Mouse (Mus musculus): Measurements from ENCODE around the gene Lgals2. TPM values are rescaled to one million over a fixed set of nuclear protein-coding genes. Genes with fewer than 3 reads are reported as not detected.

The Lgals2 gene
- polyA plus RNA-seq, 1 experiment from 2014 or later = 210 TPM

DNA sequence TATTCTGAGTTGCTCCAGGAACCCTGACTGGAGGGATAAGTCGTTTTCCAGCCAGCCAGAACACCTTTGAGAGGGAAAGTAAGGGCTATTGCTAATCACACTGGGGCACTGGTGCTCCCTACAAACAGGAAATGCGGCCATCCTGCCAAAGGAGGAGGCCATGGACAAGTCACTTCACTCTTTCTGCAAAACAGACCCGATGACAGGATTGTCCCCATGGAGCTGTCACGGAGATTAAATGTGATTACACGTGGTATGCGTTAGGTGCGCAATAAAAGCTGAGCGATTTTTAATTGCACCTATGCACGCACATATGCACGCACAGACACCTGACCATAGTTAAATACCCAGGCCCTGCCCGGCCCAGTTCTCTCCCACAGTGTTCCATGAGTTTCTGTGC lies 14.6 kb downstream of the Lgals2 start:
- Histone ChIP-seq H3K4me3 (replicated peaks) (no peak overlapping the region), H3K4me2 (no peak overlapping the region), H3K9ac (no peak overlapping the region), H3K27ac (peak overlapping the region; percentile 79), H3K36me3 (no peaks in the 10 kb centered on the region), H3K27me3 (replicated peaks) (no peaks in the 10 kb centered on the region), H3K4me1 (peaks cover 50% of the 10 kb centered on the region), H3K9me3 (no peaks in the 10 kb centered on the region)
- 72% methylated on average over 11 of the region's 11 CpGs for WGBS
- no peak for ATAC-seq (ENCODE audit: insufficient read depth, low FRiP score, low read depth)

DNA sequence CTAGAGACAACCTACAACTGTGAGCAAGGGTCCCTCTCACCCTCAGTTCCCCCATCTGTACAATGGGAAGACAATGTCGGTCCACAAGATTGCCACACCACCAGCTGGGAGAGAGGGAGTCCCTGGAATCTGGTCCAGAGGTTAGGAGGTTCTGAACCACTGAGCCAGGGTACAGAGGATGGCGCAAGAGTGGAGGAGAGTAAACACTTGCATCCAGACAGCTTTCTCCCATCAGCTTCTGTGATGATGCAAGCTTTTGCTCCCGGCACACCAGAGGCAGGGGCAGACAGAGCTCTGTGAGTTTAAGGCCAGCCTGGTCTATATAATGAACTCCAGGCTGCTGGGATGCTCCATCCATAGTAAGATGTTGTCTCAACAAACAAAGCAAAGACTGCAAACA lies 15.1 kb downstream of the Lgals2 start:
- H3K4me2 ChIP-seq = no peak overlapping the region
- H3K36me3 ChIP-seq = no peaks in the 10 kb centered on the region
- no peak overlapping the region for H3K9ac ChIP-seq
- H3K4me1 ChIP-seq = peaks cover 50% of the 10 kb centered on the region
- H3K9me3 ChIP-seq = no peaks in the 10 kb centered on the region
- peak overlapping the region; percentile 79 for H3K27ac ChIP-seq
- H3K27me3 ChIP-seq (replicated peaks) = no peaks in the 10 kb centered on the region
- WGBS = 42% methylated on average over 3 of the region's 3 CpGs
- no peak for ATAC-seq (ENCODE audit: insufficient read depth, low FRiP score, low read depth)
- no peak overlapping the region for H3K4me3 ChIP-seq (replicated peaks)

GRCm38 (mm10) chr15:78839744-78840143 lies 15.6 kb downstream of the Lgals2 start:
- Histone ChIP-seq H3K9ac (no peak overlapping the region), H3K27me3 (replicated peaks) (no peaks in the 10 kb centered on the region), H3K9me3 (no peaks in the 10 kb centered on the region), H3K36me3 (no peaks in the 10 kb centered on the region), H3K4me2 (no peak overlapping the region), H3K27ac (peak overlapping the region; percentile 79), H3K4me1 (peaks cover 51% of the 10 kb centered on the region), H3K4me3 (replicated peaks) (no peak overlapping the region)
- ATAC-seq (ENCODE audit: insufficient read depth, low FRiP score, low read depth) = no peak
- 11% methylated on average over 2 of the region's 2 CpGs for whole genome bisulfite sequencing

DNA sequence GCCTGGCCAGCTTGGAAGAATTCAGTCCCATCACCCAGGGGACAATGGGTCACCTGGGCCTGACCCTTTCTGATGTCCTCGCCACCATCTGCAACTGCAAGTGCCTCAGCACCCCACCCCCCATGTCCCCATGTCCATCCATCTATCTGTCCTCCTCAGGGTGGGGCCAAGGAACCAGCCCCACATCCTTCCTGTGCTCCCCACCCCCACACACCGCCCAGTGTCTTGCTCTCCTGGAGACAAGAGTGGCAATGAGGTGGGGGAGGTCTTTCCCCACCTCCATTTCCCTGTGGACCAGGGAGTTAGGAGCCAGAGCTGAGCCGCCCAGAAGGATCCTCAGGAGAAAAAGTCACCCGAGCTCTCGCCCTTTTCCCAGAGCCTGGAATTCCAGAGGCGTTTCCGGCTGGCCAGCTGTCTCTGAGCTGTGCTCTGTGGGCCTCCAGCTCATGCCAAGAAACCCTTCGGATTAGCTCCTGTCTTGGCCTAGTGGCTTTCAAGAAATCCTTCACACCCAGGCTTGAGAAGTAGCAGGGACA lies 19.2 kb downstream of the Lgals2 start:
- peak overlapping the region; percentile 87 for H3K27ac ChIP-seq
- no peak for ATAC-seq (ENCODE audit: insufficient read depth, low FRiP score, low read depth)
- WGBS = 31% methylated on average over 8 of the region's 8 CpGs
- no peak overlapping the region for H3K4me3 ChIP-seq (replicated peaks)
- H3K4me2 ChIP-seq = no peak overlapping the region
- no peaks in the 10 kb centered on the region for H3K27me3 ChIP-seq (replicated peaks)
- peaks cover 66% of the 10 kb centered on the region for H3K4me1 ChIP-seq
- no peaks in the 10 kb centered on the region for H3K9me3 ChIP-seq
- no peaks in the 10 kb centered on the region for H3K36me3 ChIP-seq
- no peak overlapping the region for H3K9ac ChIP-seq

- no peak for ATAC-seq (ENCODE audit: insufficient read depth, low FRiP score, low read depth)
- H3K36me3 ChIP-seq = no peaks in the 10 kb centered on the region
- no peaks in the 10 kb centered on the region for H3K27me3 ChIP-seq (replicated peaks)
- H3K27ac ChIP-seq = peak overlapping the region; percentile 87
- H3K4me1 ChIP-seq = peaks cover 63% of the 10 kb centered on the region
- H3K4me3 ChIP-seq (replicated peaks) = no peak overlapping the region
- no peak overlapping the region for H3K4me2 ChIP-seq
- WGBS = 23% methylated on average over 12 of the region's 12 CpGs
- no peak overlapping the region for H3K9ac ChIP-seq
- no peaks in the 10 kb centered on the region for H3K9me3 ChIP-seq
These were observed 19.9 kb downstream of the Lgals2 start for GRCm38 (mm10) chr15:78835200-78836085.

- peak; percentile 10; the same call in 1 of the 2 replicates for ATAC-seq (ENCODE audit: insufficient read depth, low FRiP score, low read depth)
- Histone ChIP-seq H3K27ac (peak overlapping the region; percentile 87), H3K4me2 (no peak overlapping the region), H3K4me1 (peaks cover 53% of the 10 kb centered on the region), H3K27me3 (replicated peaks) (no peaks in the 10 kb centered on the region), H3K4me3 (replicated peaks) (no peak overlapping the region), H3K9ac (no peak overlapping the region), H3K36me3 (no peaks in the 10 kb centered on the region), H3K9me3 (no peaks in the 10 kb centered on the region)
- WGBS = 30% methylated on average over 10 of the region's 10 CpGs
These were observed 20.9 kb downstream of the Lgals2 start for GRCm38 (mm10) chr15:78834233-78835005.

GRCm38 (mm10) chr15:78833582-78833981 lies 21.7 kb downstream of the Lgals2 start:
- H3K4me2 ChIP-seq = no peak overlapping the region
- no peak overlapping the region for H3K9ac ChIP-seq
- H3K9me3 ChIP-seq = no peaks in the 10 kb centered on the region
- H3K36me3 ChIP-seq = no peaks in the 10 kb centered on the region
- peak overlapping the region; percentile 87 for H3K27ac ChIP-seq
- H3K4me3 ChIP-seq (replicated peaks) = no peak overlapping the region
- no peak for ATAC-seq (ENCODE audit: insufficient read depth, low FRiP score, low read depth)
- no peaks in the 10 kb centered on the region for H3K27me3 ChIP-seq (replicated peaks)
- 76% methylated on average over 3 of the region's 3 CpGs for WGBS
- peaks cover 54% of the 10 kb centered on the region for H3K4me1 ChIP-seq

DNA sequence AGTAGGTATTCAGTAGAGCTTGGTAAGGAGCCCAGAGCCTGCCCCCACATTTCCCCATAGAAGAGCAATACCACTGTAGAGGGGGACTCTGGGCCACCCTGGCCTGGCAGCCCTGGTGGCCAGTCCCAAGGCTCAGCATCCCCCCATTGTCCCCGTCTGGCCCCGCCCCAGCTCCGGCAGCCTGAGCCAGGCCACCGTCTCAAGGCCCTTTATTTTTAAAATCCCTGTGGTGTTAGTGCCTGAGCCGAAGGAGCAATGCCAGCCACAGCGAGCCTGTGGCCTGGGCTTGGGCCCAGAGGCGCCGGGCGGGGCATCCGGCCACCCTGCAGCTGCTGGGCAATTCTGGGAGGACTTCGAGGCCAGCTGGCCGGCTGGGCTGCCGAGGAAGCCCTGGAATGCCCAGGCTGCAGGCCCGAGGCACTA lies 22.6 kb downstream of the Lgals2 start:
- Histone ChIP-seq H3K4me3 (replicated peaks) (no peak overlapping the region), H3K4me1 (peaks cover 61% of the 10 kb centered on the region), H3K27me3 (replicated peaks) (no peaks in the 10 kb centered on the region), H3K27ac (peak overlapping the region; percentile 87), H3K4me2 (peak overlapping the region; percentile 37; the same call in 1 of the 2 replicates), H3K9me3 (no peaks in the 10 kb centered on the region), H3K9ac (no peak overlapping the region; the same call in 1 of the 2 replicates), H3K36me3 (no peaks in the 10 kb centered on the region)
- peak; percentile 41; the same call in 1 of the 2 replicates for ATAC-seq (ENCODE audit: insufficient read depth, low FRiP score, low read depth)
- WGBS = 26% methylated on average over 14 of the region's 14 CpGs

DNA sequence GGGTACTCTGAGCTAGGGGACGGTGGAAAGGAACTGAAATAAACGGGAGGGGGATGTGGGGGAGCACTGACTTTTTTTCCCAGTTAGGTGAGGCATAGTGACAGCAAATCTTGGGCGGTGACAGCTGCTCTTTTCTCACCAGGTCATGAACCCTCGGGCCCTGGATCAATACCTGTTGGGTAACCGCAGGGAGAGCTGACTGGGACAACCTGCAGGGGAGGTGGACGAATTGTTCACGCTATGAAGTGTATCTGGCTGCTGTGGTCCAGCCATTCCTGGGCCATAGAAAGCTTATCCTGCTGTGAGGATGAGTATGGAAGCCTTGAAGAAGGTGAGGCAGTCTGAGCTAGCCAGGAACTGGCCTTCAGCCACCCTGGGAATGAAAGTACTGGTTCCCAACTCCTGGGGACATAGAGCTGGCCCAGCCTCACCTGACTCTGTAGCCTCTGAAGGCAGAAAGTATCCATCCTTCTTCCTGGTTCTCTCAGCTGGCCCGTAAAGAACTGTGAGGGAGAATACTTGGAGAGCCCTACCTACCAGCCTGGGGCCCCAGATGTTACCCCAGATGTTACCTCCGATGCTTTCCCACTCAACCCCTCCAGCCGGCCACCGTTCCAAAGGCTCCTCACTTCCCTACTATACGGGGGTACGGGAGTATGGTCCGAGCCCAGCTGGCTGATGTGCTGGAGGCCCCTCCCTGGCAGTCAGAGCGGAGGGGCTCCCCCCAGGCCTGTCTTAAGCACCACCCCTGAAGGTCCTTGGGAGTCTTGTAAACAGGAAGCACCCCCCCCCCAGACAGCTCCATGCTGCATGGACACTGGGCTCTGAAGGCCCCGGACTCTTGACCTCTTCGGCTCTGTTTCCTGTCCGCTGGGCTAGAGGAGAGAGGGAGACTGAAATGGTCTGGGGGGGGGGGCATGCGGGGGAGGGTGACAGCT lies 23.3 kb downstream of the Lgals2 start:
- H3K9ac ChIP-seq = no peak overlapping the region
- H3K4me2 ChIP-seq = peak overlapping the region; percentile 37
- H3K27ac ChIP-seq = peak overlapping the region; percentile 87
- H3K4me3 ChIP-seq (replicated peaks) = peak overlapping the region; percentile 15
- no peaks in the 10 kb centered on the region for H3K9me3 ChIP-seq
- H3K27me3 ChIP-seq (replicated peaks) = no peaks in the 10 kb centered on the region
- ATAC-seq (ENCODE audit: insufficient read depth, low FRiP score, low read depth) = peak; percentile 63
- no peaks in the 10 kb centered on the region for H3K36me3 ChIP-seq
- H3K4me1 ChIP-seq = peaks cover 65% of the 10 kb centered on the region
- 35% methylated on average over 18 of the region's 19 CpGs for WGBS

DNA sequence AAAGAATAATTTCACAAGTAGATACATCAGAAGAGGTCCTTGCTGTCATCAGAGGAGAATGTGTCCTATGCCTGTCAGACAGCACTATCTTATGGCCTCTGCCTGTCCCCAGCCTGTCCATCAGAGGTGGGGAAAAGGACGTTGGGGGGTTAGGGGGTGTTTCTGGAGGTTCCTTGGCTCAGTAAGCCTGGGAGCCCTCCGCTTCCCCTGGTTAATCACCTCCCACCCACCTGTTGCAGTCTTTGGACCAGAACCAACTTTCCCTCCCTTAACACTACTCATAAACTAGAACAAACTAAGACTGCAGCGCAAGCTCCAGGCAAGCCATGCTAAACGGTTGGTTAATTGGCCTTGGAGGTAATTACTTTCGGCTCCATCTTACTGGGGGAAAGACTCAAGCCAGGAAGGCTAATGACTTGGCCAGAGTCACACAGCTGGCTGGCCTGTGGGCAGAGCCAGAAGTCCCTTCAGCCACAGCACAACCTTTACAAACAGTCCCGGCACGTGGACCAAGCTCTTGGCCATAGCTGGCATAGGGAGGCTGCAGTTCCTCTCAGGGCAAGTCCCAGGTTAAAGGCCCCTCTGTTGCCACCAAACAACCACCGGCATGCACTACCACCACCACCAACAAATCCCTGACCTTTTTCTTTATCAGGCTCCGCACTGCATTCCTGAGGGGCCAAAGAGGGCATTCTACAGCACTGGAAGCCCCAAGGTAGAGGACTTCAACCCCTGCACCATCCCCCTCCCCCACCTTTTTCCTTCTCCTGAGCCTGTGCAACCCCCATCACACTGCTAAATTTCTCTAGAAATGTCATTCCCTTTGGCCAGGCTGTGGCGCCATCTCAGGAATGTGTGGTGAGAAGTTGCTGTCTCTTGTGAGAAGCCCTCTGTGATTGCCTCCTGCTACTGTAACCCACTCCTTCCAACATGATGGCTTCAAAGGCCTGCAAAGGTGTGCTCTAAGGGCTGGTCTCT lies 24.3 kb downstream of the Lgals2 start:
- no peak for ATAC-seq (ENCODE audit: insufficient read depth, low FRiP score, low read depth)
- Histone ChIP-seq H3K36me3 (no peaks in the 10 kb centered on the region), H3K4me2 (no peak overlapping the region; the same call in 1 of the 2 replicates), H3K9me3 (no peaks in the 10 kb centered on the region), H3K4me3 (replicated peaks) (no peak overlapping the region), H3K9ac (no peak overlapping the region), H3K27me3 (replicated peaks) (no peaks in the 10 kb centered on the region), H3K4me1 (peaks cover 63% of the 10 kb centered on the region), H3K27ac (peak overlapping the region; percentile 87)
- 54% methylated on average over 10 of the region's 10 CpGs for WGBS
